Mouse (Mus musculus) bone marrow, adult 2 months (tissue): ENCODE measurements around the gene Pip4k2a. TPM values are rescaled to one million over a fixed set of nuclear protein-coding genes. Genes with fewer than 3 reads are reported as not detected.

Experiments used
- H3K27ac ChIP-seq: fragments of 200-500 bp; 2 replicates; pipeline ENCODE4 v1.5.1; 2012; ENCODE audit warnings: low read depth, mild to moderate bottlenecking, control low read depth, inconsistent platforms, low read length; ENCODE audit not compliant: control insufficient read depth, poor library complexity, insufficient read depth
- H3K4me1 ChIP-seq: fragments of 200-500 bp; 2 replicates; pipeline ENCODE4 v1.6.1; 2011; ENCODE audit warnings: low read length; ENCODE audit not compliant: control insufficient read depth, insufficient read depth
- H3K4me3 ChIP-seq: fragments of 200-500 bp; replicated peaks from 2 replicates; pipeline ENCODE3; 2011; ENCODE audit warnings: mild to moderate bottlenecking, low read depth, low read length, control low read depth; ENCODE audit not compliant: control insufficient read depth
- CTCF ChIP-seq: fragments of 200-500 bp; IDR thresholded peaks from 2 replicates; pipeline ENCODE4 v1.5.1; 2011; ENCODE audit warnings: low read length, control low read depth; ENCODE audit not compliant: control insufficient read depth, insufficient read depth
- POLR2A ChIP-seq: fragments of 200-500 bp; IDR thresholded peaks from 2 replicates; pipeline ENCODE4 v1.6.1; 2011; ENCODE audit warnings: low read depth, mild to moderate bottlenecking, control low read depth, low read length, borderline replicate concordance; ENCODE audit not compliant: control insufficient read depth
- WGBS: fragments of 180-500 bp; shearing (Covaris S2); methylation state at CpG from one replicate; pipeline ENCODE4 v1.1.7; 2018; 5-methylcytosine and 5-hydroxymethylcytosine counted together
- polyA plus RNA-seq: library from polyadenylated mRNA; stranded (reverse); fragments of >200 nt; gene quantifications from 2 replicates; pipeline ENCODE4 v1.2.4, GENCODE M21; 2011; ENCODE audit warnings: low replicate concordance; ENCODE audit not compliant: missing spikeins, insufficient read depth, insufficient read length

Gene Pip4k2a
- polyA plus RNA-seq, 1 experiment = 46.7 TPM

GRCm38 (mm10) chr2:18821451-18822379, 176.2 kb downstream of the Pip4k2a start:
- Histone ChIP-seq H3K4me3 (peak overlapping the region; percentile 71), H3K27ac (peak overlapping the region; percentile 62), H3K4me1 (peaks cover 4% of the 10 kb centered on the region)
- 8% methylated on average over 18 of the region's 18 CpGs for WGBS
- TF ChIP-seq CTCF (no peak), POLR2A (no peak)

DNA sequence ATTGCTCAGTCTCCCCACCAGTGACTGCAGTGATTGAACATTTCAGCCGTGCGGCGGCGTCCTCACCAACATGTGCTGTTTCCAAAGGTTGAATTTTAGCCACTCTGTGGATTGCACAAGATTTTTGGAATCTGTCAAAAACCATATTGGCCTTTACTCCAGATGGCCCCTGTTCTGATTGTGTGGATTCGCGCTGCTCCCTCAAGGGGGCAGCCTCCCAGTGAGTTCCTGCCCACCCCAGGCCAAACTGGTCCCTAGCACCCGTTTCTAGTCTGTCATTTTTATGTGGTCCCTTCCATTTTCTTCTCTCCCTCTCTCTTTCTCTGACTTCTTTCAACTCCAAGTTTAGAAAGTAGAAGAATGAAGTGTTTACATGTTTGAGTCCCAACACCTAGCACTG, 178.4 kb downstream of the Pip4k2a start:
- peak; percentile 22; the same call in 1 of the 2 replicates for TF ChIP-seq CTCF
- TF ChIP-seq POLR2A = no peak
- WGBS = 63% methylated on average over 7 of the region's 7 CpGs

GRCm38 (mm10) chr2:18816036-18816435, 181.9 kb downstream of the Pip4k2a start:
- 37% methylated on average over 2 of the region's 2 CpGs for WGBS
- Histone ChIP-seq H3K27ac (no peak overlapping the region), H3K4me3 (no peak overlapping the region), H3K4me1 (no peaks in the 10 kb centered on the region)
- TF ChIP-seq CTCF (no peak), POLR2A (no peak)

More for the DNA sequence above, 178.4 kb downstream of the Pip4k2a start:
- H3K27ac ChIP-seq = no peak overlapping the region
- H3K4me1 ChIP-seq = peaks cover 4% of the 10 kb centered on the region
- no peak overlapping the region for H3K4me3 ChIP-seq

DNA sequence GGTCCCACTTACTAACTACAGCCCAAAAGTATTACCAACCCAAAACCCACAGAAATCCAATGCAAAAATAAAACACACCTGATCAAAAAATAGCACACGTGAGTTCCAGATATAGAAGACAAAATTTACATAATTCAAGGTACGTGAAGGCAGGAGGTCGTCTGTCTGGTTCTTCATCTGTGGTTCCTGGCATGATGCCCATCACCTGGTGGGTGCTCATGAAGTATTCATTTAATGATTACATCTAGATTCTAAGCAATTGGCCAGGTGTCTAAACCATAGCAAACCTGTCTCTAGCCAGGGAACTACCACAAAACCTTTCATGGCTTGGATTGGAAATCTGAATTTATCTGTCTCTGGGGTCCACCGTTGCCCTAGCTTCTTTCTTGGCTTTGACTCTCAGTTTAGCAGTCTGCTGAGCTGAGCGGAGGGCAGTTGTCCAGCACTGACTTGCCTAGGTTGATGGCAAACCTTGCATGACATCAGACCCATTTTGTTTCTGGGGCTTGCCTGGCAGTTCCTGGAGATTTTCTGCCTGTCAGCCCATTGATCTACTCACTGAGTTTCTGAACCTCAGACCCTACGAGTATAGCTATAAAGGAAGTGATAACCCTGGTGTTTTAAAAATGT, 182.5 kb downstream of the Pip4k2a start:
- no peak overlapping the region for H3K4me3 ChIP-seq
- H3K27ac ChIP-seq = no peak overlapping the region
- TF ChIP-seq CTCF (no peak), POLR2A (no peak)
- WGBS = 64% methylated on average over 6 of the region's 6 CpGs
- no peaks in the 10 kb centered on the region for H3K4me1 ChIP-seq

DNA sequence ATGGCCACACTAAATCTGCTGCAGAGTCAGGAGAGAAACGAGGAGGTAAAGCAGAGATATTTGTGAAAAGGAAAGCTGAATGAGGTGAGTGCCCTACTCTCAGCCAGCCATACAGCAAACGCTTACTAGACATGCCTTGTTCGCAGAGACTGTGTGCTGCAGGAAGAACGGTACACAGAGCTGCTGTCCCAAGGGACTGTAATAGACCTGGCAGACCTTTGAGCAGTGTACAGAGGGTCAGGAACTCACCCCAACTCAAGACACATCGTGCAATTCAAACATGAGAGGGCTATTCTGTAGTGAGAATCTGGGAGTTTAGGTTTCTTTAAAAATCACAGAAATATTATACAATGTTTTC, 183.5 kb downstream of the Pip4k2a start:
- 68% methylated on average over 5 of the region's 5 CpGs for WGBS
- Histone ChIP-seq H3K4me3 (no peak overlapping the region), H3K27ac (no peak overlapping the region), H3K4me1 (no peaks in the 10 kb centered on the region)
- no peak for TF ChIP-seq POLR2A
- TF ChIP-seq CTCF = no peak

- TF ChIP-seq POLR2A = no peak
- no peak for TF ChIP-seq CTCF
- Histone ChIP-seq H3K4me1 (no peaks in the 10 kb centered on the region), H3K27ac (no peak overlapping the region), H3K4me3 (no peak overlapping the region)
- WGBS = 83% methylated on average over 11 of the region's 11 CpGs
Observed at GRCm38 (mm10) chr2:18813683-18814446, 184.1 kb downstream of the Pip4k2a start.

DNA sequence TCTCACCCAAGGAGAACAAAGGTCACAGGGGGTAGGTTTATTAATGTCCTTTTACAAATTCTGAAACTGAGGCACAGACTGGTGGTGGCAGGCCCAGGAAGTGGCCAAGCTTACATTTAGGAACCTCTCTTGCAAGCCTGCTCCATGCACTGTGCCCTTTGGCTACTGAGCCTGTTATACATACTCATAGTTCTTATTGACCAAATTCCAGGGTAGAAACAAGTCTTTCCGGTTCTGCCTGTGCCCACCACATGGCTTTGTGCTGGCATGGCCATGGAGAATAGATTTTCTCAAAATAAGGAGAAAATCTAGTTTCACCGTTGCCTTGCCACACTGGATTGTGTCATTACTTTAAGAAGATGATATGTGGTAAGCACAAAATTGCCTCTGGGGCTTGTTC, 190.0 kb downstream of the Pip4k2a start:
- H3K27ac ChIP-seq = no peak overlapping the region
- TF ChIP-seq POLR2A = no peak
- TF ChIP-seq CTCF = no peak
- WGBS = 78% methylated on average over 2 of the region's 2 CpGs
- no peak overlapping the region for H3K4me3 ChIP-seq
- H3K4me1 ChIP-seq = no peaks in the 10 kb centered on the region
